Mouse (Mus musculus) NIH3T3 (cell line): Measurements from ENCODE around the gene Eif3d.

Experiments used
- DNase-seq: peaks from one replicate; pipeline ENCODE4 v3.0.0-alpha.2; 2012; ENCODE audit warnings: low read depth

Gene Eif3d

GRCm38 (mm10) chr15:77952921-77953320, 17.7 kb downstream of the Eif3d start:
- no peak for DNase-seq

GRCm38 (mm10) chr15:77949061-77949460, 21.6 kb downstream of the Eif3d start:
- DNase-seq, result no peak

GRCm38 (mm10) chr15:77945711-77946110, 24.9 kb downstream of the Eif3d start:
- peak; percentile 83 for DNase-seq

- DNase-seq, result no peak
Observed at GRCm38 (mm10) chr15:77941563-77941962, 29.1 kb downstream of the Eif3d start.

GRCm38 (mm10) chr15:77938516-77938915, 32.1 kb downstream of the Eif3d start:
- DNase-seq, result no peak

- DNase-seq, result no peak
Observed at GRCm38 (mm10) chr15:77935673-77936375, 34.8 kb downstream of the Eif3d start.

- DNase-seq, result no peak
Observed at GRCm38 (mm10) chr15:77934968-77935367, 35.6 kb downstream of the Eif3d start.

GRCm38 (mm10) chr15:77934326-77934725, 36.3 kb downstream of the Eif3d start:
- DNase-seq, result peak; percentile 75

- DNase-seq, result peak; percentile 99
Observed at GRCm38 (mm10) chr15:77933770-77934169, 36.8 kb downstream of the Eif3d start.

- DNase-seq, result no peak
Observed at GRCm38 (mm10) chr15:77933222-77933621, 37.4 kb downstream of the Eif3d start.

GRCm38 (mm10) chr15:77931689-77932016, 39.0 kb downstream of the Eif3d start:
- no peak for DNase-seq

GRCm38 (mm10) chr15:77930986-77931688, 39.5 kb downstream of the Eif3d start:
- DNase-seq, result no peak

GRCm38 (mm10) chr15:77929804-77930203, 40.8 kb downstream of the Eif3d start:
- DNase-seq, result peak; percentile 22

GRCm38 (mm10) chr15:77928673-77929331, 41.8 kb downstream of the Eif3d start, which contains the start of gene Txn2:
Txn2 (minus strand) TSS chr15:77929006.
- DNase-seq, result peak; percentile 98

- peak; percentile 13 for DNase-seq
Observed at GRCm38 (mm10) chr15:77928091-77928490, 42.5 kb downstream of the Eif3d start.

GRCm38 (mm10) chr15:77926921-77927320, 43.7 kb downstream of the Eif3d start:
- no peak for DNase-seq

- no peak for DNase-seq
Observed at GRCm38 (mm10) chr15:77925195-77925594, 45.4 kb downstream of the Eif3d start.

- no peak for DNase-seq
Observed at GRCm38 (mm10) chr15:77923267-77924035, 47.2 kb downstream of the Eif3d start.

GRCm38 (mm10) chr15:77922710-77923109, 47.9 kb downstream of the Eif3d start:
- no peak for DNase-seq

GRCm38 (mm10) chr15:77921636-77922035, 49.0 kb downstream of the Eif3d start:
- DNase-seq, result peak; percentile 42

GRCm38 (mm10) chr15:77920511-77921462, 49.8 kb downstream of the Eif3d start:
- DNase-seq, result peak; percentile 86
